Mouse (Mus musculus) limb, embryonic 10.5 days (tissue): ENCODE results near the gene Gpd2. TPM values are rescaled to one million over a fixed set of nuclear protein-coding genes. Genes with fewer than 3 reads are reported as not detected.
A peak's percentile ranks its signal among the peaks of the same experiment; 100 is the strongest.

Experiments
- DNase-seq: peaks from one replicate; pipeline ENCODE4 v3.0.0-alpha.2; 2017; ENCODE audit warnings: low spot score
- H3K27ac ChIP-seq: fragments of 300-500 bp; sonication (generic); 2 replicates; pipeline ENCODE4 v1.5.1; 2016; ENCODE audit warnings: mild to moderate bottlenecking
- H3K27me3 ChIP-seq: fragments of 300-500 bp; sonication (generic); 2 replicates; pipeline ENCODE4 v1.6.1; 2016; ENCODE audit warnings: low read depth, mild to moderate bottlenecking; ENCODE audit not compliant: poor library complexity, severe bottlenecking
- H3K36me3 ChIP-seq: fragments of 300-500 bp; sonication (generic); 2 replicates; pipeline ENCODE4 v1.6.1; 2016; ENCODE audit warnings: mild to moderate bottlenecking, moderate library complexity
- H3K4me1 ChIP-seq: fragments of 300-500 bp; sonication (generic); 2 replicates; pipeline ENCODE4 v1.6.1; 2016
- H3K4me3 ChIP-seq: fragments of 300-500 bp; sonication (generic); 2 replicates; pipeline ENCODE4 v1.5.1; 2016; ENCODE audit warnings: mild to moderate bottlenecking, moderate library complexity
- H3K9me3 ChIP-seq: fragments of 300-500 bp; sonication (generic); replicated peaks from 2 replicates; pipeline ENCODE4 v1.6.1; 2016; ENCODE audit warnings: mild to moderate bottlenecking
- WGBS: fragments of 180-500 bp; shearing (Covaris S2); methylation state at CpG from one replicate; pipeline ENCODE4 v1.1.7; 2016; 5-methylcytosine and 5-hydroxymethylcytosine counted together
- polyA plus RNA-seq: library from polyadenylated mRNA; unstranded; fragments of >200 nt; fragmentation: Nextera tagmentation; extraction: Ambion mirVana; gene quantifications from 2 replicates; pipeline ENCODE4 v1.2.1, GENCODE M21; 2016

The Gpd2 gene
- polyA plus RNA-seq, 1 experiment from 2014 or later = 22.5 TPM

- Histone ChIP-seq H3K4me1 (peaks cover 3% of the 10 kb centered on the region; the same call in 1 of the 2 replicates), H3K4me3 (no peak overlapping the region), H3K27ac (no peak overlapping the region), H3K9me3 (no peaks in the 10 kb centered on the region), H3K36me3 (no peaks in the 10 kb centered on the region), H3K27me3 (no peaks in the 10 kb centered on the region)
- no peak for DNase-seq
- 92% methylated on average over 8 of the region's 8 CpGs for WGBS
Observed at GRCm38 (mm10) chr2:57232328-57232727, 5.1 kb upstream of the Gpd2 start.

- Histone ChIP-seq H3K4me1 (peaks cover 18% of the 10 kb centered on the region), H3K27me3 (no peaks in the 10 kb centered on the region), H3K36me3 (no peaks in the 10 kb centered on the region), H3K9me3 (no peaks in the 10 kb centered on the region), H3K4me3 (no peak overlapping the region), H3K27ac (no peak overlapping the region)
- no peak for DNase-seq
- 93% methylated on average over 2 of the region's 2 CpGs for WGBS
Observed at GRCm38 (mm10) chr2:57236246-57236645, 1.2 kb upstream of the Gpd2 start.

- H3K27me3 ChIP-seq = no peaks in the 10 kb centered on the region
- 54% methylated on average over 6 of the region's 6 CpGs for WGBS
- no peaks in the 10 kb centered on the region for H3K36me3 ChIP-seq
- DNase-seq = no peak
- H3K9me3 ChIP-seq = no peaks in the 10 kb centered on the region
- H3K27ac ChIP-seq = no peak overlapping the region
- H3K4me3 ChIP-seq = peak overlapping the region; percentile 80
- peaks cover 18% of the 10 kb centered on the region for H3K4me1 ChIP-seq
Observed at GRCm38 (mm10) chr2:57237026-57237425, 409 bp upstream of the Gpd2 start.

- under 1% methylated on average over 68 of the region's 69 CpGs for WGBS
Observed at GRCm38 (mm10) chr2:57237920-57238613, 632 bp downstream of the Gpd2 start.

GRCm38 (mm10) chr2:57238614-57239165, 1.3 kb downstream of the Gpd2 start:
- Histone ChIP-seq H3K27ac (peak overlapping the region; percentile 93), H3K36me3 (no peaks in the 10 kb centered on the region), H3K9me3 (no peaks in the 10 kb centered on the region), H3K4me3 (peak overlapping the region; percentile 80), H3K27me3 (no peaks in the 10 kb centered on the region), H3K4me1 (peaks cover 18% of the 10 kb centered on the region)
- 2% methylated on average over 17 of the region's 17 CpGs for WGBS
- no peak for DNase-seq

More at GRCm38 (mm10) chr2:57237920-57238613, 632 bp downstream of the Gpd2 start:
- Histone ChIP-seq H3K4me1 (peaks cover 18% of the 10 kb centered on the region), H3K4me3 (peak overlapping the region; percentile 80), H3K27ac (peak overlapping the region; percentile 93), H3K36me3 (no peaks in the 10 kb centered on the region), H3K9me3 (no peaks in the 10 kb centered on the region), H3K27me3 (no peaks in the 10 kb centered on the region)
- peak; percentile 88 for DNase-seq

GRCm38 (mm10) chr2:57239356-57239755, 1.9 kb downstream of the Gpd2 start:
- Histone ChIP-seq H3K36me3 (no peaks in the 10 kb centered on the region), H3K9me3 (no peaks in the 10 kb centered on the region), H3K4me1 (peaks cover 18% of the 10 kb centered on the region), H3K27me3 (no peaks in the 10 kb centered on the region), H3K4me3 (peak overlapping the region; percentile 80), H3K27ac (no peak overlapping the region)
- 11% methylated on average over 2 of the region's 2 CpGs for WGBS
- DNase-seq = no peak

- no peak for DNase-seq
- no peaks in the 10 kb centered on the region for H3K27me3 ChIP-seq
- no peak overlapping the region for H3K27ac ChIP-seq
- H3K36me3 ChIP-seq = no peaks in the 10 kb centered on the region
- H3K4me3 ChIP-seq = no peak overlapping the region
- peaks cover 5% of the 10 kb centered on the region; the same call in 1 of the 2 replicates for H3K4me1 ChIP-seq
- 72% methylated on average over 5 of the region's 5 CpGs for WGBS
- H3K9me3 ChIP-seq = no peaks in the 10 kb centered on the region
Observed at GRCm38 (mm10) chr2:57243987-57244386, 6.6 kb downstream of the Gpd2 start.

- DNase-seq = no peak
- 94% methylated on average over 6 of the region's 6 CpGs for WGBS
- Histone ChIP-seq H3K4me1 (no peaks in the 10 kb centered on the region), H3K4me3 (no peak overlapping the region), H3K36me3 (no peaks in the 10 kb centered on the region), H3K27ac (no peak overlapping the region), H3K9me3 (no peaks in the 10 kb centered on the region), H3K27me3 (no peaks in the 10 kb centered on the region)
Observed at GRCm38 (mm10) chr2:57245721-57246328, 8.4 kb downstream of the Gpd2 start.

GRCm38 (mm10) chr2:57250113-57250512, 12.7 kb downstream of the Gpd2 start:
- no peak overlapping the region for H3K4me3 ChIP-seq
- H3K27ac ChIP-seq = no peak overlapping the region
- DNase-seq = no peak
- no peaks in the 10 kb centered on the region for H3K27me3 ChIP-seq
- H3K4me1 ChIP-seq = no peaks in the 10 kb centered on the region
- WGBS = 96% methylated on average over 3 of the region's 3 CpGs
- no peaks in the 10 kb centered on the region for H3K36me3 ChIP-seq
- H3K9me3 ChIP-seq = no peaks in the 10 kb centered on the region

GRCm38 (mm10) chr2:57251636-57252317, 14.3 kb downstream of the Gpd2 start:
- 86% methylated on average over 13 of the region's 13 CpGs for WGBS
- H3K9me3 ChIP-seq = no peaks in the 10 kb centered on the region
- no peak overlapping the region for H3K4me3 ChIP-seq
- H3K27me3 ChIP-seq = no peaks in the 10 kb centered on the region
- no peak for DNase-seq
- H3K36me3 ChIP-seq = no peaks in the 10 kb centered on the region
- H3K27ac ChIP-seq = no peak overlapping the region
- H3K4me1 ChIP-seq = 0 out of 2 replicates have a peak, but pooled peaks cover 3% of the 10 kb centered on the region

- no peaks in the 10 kb centered on the region for H3K36me3 ChIP-seq
- 91% methylated on average over 10 of the region's 10 CpGs for WGBS
- H3K4me1 ChIP-seq = 0 out of 2 replicates have a peak, but pooled peaks cover 3% of the 10 kb centered on the region
- no peak overlapping the region for H3K27ac ChIP-seq
- H3K9me3 ChIP-seq = no peaks in the 10 kb centered on the region
- H3K27me3 ChIP-seq = no peaks in the 10 kb centered on the region
- no peak overlapping the region for H3K4me3 ChIP-seq
- DNase-seq = no peak
Observed at GRCm38 (mm10) chr2:57252542-57253301, 15.3 kb downstream of the Gpd2 start.

- DNase-seq = no peak
- WGBS = 94% methylated on average over 4 of the region's 4 CpGs
- 0 out of 2 replicates have a peak, but pooled peaks cover 3% of the 10 kb centered on the region for H3K4me1 ChIP-seq
- H3K4me3 ChIP-seq = no peak overlapping the region
- no peaks in the 10 kb centered on the region for H3K9me3 ChIP-seq
- H3K27ac ChIP-seq = no peak overlapping the region
- no peaks in the 10 kb centered on the region for H3K27me3 ChIP-seq
- no peaks in the 10 kb centered on the region for H3K36me3 ChIP-seq
Observed at GRCm38 (mm10) chr2:57254267-57254666, 16.8 kb downstream of the Gpd2 start.
